Mouse (Mus musculus): Measurements from ENCODE around the gene Fam53b. TPM values are rescaled to one million over a fixed set of nuclear protein-coding genes. Genes with fewer than 3 reads are reported as not detected.

Gene Fam53b
- polyA plus RNA-seq, 1 experiment = 21.9 TPM

Other genes starting within 250 kb of the Fam53b start
- gene Oat, start 237.5 kb downstream of the Fam53b start, polyA plus RNA-seq (2012; rRNA removed) = 89.4 and 94.1 TPM in 2 replicates
- gene Nkx1-2, start 214.2 kb downstream of the Fam53b start, polyA plus RNA-seq (2012; rRNA removed) = 0.04 TPM in 2 replicates
- 24.4 and 26.2 TPM in 2 replicates for gene Lhpp, start 203.2 kb downstream of the Fam53b start, polyA plus RNA-seq (2012; rRNA removed)
- 34.7 and 36.9 TPM in 2 replicates for gene Eef1akmt2, start 38.8 kb upstream of the Fam53b start, polyA plus RNA-seq (2012; rRNA removed)
- gene Abraxas2, start 45.3 kb upstream of the Fam53b start, polyA plus RNA-seq (2012; rRNA removed) = 24.0 and 25.1 TPM in 2 replicates
- 27.1 and 29.4 TPM in 2 replicates for gene Zranb1, start 117.3 kb upstream of the Fam53b start, polyA plus RNA-seq (2012; rRNA removed)